Mouse (Mus musculus): Measurements from ENCODE around the gene Lyl1.

Gene Lyl1

GRCm38 (mm10) chr8:84742171-84743053, 41.2 kb downstream of the Lyl1 start:
- no peak for DNase-seq

GRCm38 (mm10) chr8:84743054-84743415, 41.8 kb downstream of the Lyl1 start:
- DNase-seq, result no peak

DNA sequence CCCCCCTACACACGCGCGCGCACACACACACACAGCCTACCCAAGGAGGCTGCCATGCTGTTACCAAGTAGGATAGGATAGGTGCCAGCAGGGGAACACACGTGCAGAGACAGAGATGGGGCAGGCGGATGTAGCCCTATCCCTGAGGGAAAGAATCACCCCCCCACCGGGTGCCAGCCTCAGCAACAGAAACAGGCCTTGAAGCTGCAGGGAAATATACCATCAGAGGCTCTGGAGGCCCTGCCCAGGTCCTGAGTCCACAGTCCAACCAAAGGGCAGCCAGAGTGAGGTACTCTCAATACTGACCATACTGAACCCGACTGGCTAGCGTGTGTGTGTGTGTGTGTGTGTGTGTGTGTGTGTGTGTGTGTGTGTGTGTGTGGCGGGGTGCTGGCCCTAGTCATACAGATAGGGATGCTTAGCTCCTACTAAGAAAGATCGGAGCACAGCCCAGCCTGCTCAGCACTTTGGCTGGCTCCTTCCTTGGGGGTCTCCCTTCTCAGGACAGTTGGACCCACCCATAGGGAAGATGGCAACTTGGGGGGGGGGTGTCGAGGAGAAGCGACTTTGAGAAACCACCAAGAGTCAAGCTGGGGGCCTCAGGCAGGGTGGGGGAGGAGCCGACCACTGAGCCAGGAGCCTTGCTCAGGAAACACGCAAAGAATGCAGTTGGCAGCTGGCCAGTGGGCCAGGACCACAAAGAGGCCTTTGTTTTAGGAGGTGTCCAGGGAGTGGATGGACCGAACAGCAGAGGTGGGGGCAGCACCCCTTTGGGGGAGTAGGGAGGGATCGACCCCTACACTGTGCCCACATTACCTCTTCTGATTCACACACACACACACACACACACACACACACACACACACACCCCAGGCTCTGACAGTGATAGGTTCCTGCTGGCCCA, 42.5 kb downstream of the Lyl1 start:
- no peak for DNase-seq

- DNase-seq, result no peak
These were observed 44.0 kb downstream of the Lyl1 start for GRCm38 (mm10) chr8:84745032-84745925.

- no peak for DNase-seq
These were observed 48.3 kb downstream of the Lyl1 start for GRCm38 (mm10) chr8:84749519-84749918.

GRCm38 (mm10) chr8:84752734-84753582, 51.7 kb downstream of the Lyl1 start:
- no peak for DNase-seq

All from right cerebral cortex, postnatal 25 days (tissue).